Mouse (Mus musculus) limb, embryonic 11.5 days (tissue): ENCODE results near the gene Dab1. TPM values are rescaled to one million over a fixed set of nuclear protein-coding genes. Genes with fewer than 3 reads are reported as not detected.

Source experiments
- ATAC-seq: fragments of 200-750 bp; cut with Nextera tagmentation; 2 replicates; pipeline ENCODE4 v1.8.0; 2017; ENCODE audit warnings: low read depth; ENCODE audit not compliant: insufficient number of reproducible peaks, low FRiP score, low TSS enrichment
- DNase-seq: peaks from one replicate; pipeline ENCODE4 v3.0.0-alpha.2; 2015; ENCODE audit warnings: low spot score
- H3K27ac ChIP-seq: fragments of 300-500 bp; sonication (generic); replicated peaks from 2 replicates; pipeline ENCODE4 v1.5.1; 2014; ENCODE audit warnings: low read depth, mild to moderate bottlenecking, low read length
- H3K27me3 ChIP-seq: fragments of 300-500 bp; sonication (generic); 2 replicates; pipeline ENCODE4 v1.6.1; 2014; ENCODE audit warnings: mild to moderate bottlenecking, low read length, mixed read lengths; ENCODE audit not compliant: control insufficient read depth, insufficient read depth
- H3K36me3 ChIP-seq: fragments of 300-500 bp; sonication (generic); 2 replicates; pipeline ENCODE4 v1.6.1; 2014; ENCODE audit warnings: mild to moderate bottlenecking, low read length, moderate library complexity, mixed read lengths; ENCODE audit not compliant: control insufficient read depth, insufficient read depth
- H3K4me1 ChIP-seq: fragments of 300-500 bp; sonication (generic); 2 replicates; pipeline ENCODE4 v1.6.1; 2014; ENCODE audit warnings: low read length, mixed read lengths; ENCODE audit not compliant: control insufficient read depth, insufficient read depth
- H3K4me2 ChIP-seq: fragments of 300-500 bp; sonication (generic); 2 replicates; pipeline ENCODE4 v1.6.1; 2014; ENCODE audit warnings: low read depth, mild to moderate bottlenecking, moderate library complexity; ENCODE audit not compliant: severe bottlenecking
- H3K4me3 ChIP-seq: fragments of 300-500 bp; sonication (generic); 2 replicates; pipeline ENCODE4 v1.5.1; 2014; ENCODE audit warnings: low read depth, low read length
- H3K9ac ChIP-seq: fragments of 300-500 bp; sonication (generic); 2 replicates; pipeline ENCODE4 v1.6.1; 2014; ENCODE audit warnings: mild to moderate bottlenecking, low read length
- H3K9me3 ChIP-seq: fragments of 300-500 bp; sonication (generic); 2 replicates; pipeline ENCODE4 v1.6.1; 2016; ENCODE audit warnings: low read length; ENCODE audit not compliant: control insufficient read depth
- WGBS: fragments of 180-500 bp; shearing (Covaris S2); extraction: QIAGEN DNeasy Blood & Tissue Kit; methylation state at CpG from one replicate; pipeline ENCODE4 v1.1.7; 2014; 5-methylcytosine and 5-hydroxymethylcytosine counted together
- polyA plus RNA-seq: library from polyadenylated mRNA; unstranded; fragments of >200 nt; fragmentation: Nextera tagmentation; extraction: Ambion mirVana; gene quantifications from 2 replicates; pipeline ENCODE4 v1.2.1, GENCODE M21; 2014

Gene Dab1
- polyA plus RNA-seq, 1 experiment from 2014 or later = 17.1 TPM

DNA sequence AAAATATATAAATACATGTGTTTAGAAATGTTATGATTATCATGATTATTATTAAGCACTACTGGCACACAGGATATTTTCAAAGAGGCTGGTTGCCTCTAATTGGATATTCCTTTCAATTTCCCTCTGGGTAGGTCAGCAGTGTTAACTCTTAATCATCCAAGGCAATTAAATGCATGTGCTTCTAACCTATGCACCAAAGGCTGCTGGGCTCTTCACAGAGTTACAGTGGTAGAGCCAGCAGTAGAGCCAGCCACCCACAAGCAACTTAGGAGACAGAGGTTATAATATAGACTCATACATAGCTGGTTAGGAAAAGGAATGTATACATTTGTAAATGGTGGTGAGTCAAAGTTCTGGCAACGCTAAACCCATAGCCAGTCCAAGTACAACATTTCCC is 408.1 kb downstream of the Dab1 start:
- WGBS = 78% methylated on average over 1 of the region's 1 CpGs
- Histone ChIP-seq H3K27me3 (no peaks in the 10 kb centered on the region), H3K4me2 (no peak overlapping the region), H3K4me1 (no peaks in the 10 kb centered on the region), H3K4me3 (no peak overlapping the region), H3K9me3 (no peaks in the 10 kb centered on the region), H3K27ac (no peak overlapping the region), H3K36me3 (no peaks in the 10 kb centered on the region), H3K9ac (no peak overlapping the region)
- ATAC-seq = no peak
- DNase-seq = no peak

DNA sequence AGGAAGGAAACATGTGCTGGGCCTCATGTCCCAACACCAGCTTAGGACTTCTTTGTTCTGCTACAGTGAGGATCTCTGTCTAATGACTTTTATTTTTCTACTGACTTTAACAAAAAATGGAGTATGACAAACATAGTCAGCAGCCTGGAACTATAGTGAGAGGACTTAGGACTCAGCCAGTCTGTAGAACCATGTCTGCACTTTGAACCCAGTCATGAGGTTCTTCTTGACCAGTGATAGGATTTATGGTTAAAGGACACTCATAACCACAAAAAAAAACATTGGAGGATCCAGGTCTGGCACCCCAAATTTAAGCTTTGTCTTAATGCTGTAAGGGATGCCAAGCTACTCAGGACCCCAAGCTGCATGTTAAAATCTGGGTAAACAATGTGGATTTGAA is 416.9 kb downstream of the Dab1 start:
- Histone ChIP-seq H3K27me3 (no peaks in the 10 kb centered on the region), H3K9ac (no peak overlapping the region), H3K27ac (no peak overlapping the region), H3K4me1 (no peaks in the 10 kb centered on the region), H3K36me3 (no peaks in the 10 kb centered on the region), H3K4me3 (no peak overlapping the region), H3K4me2 (no peak overlapping the region), H3K9me3 (no peaks in the 10 kb centered on the region)
- ATAC-seq (no peak), DNase-seq (no peak)

DNA sequence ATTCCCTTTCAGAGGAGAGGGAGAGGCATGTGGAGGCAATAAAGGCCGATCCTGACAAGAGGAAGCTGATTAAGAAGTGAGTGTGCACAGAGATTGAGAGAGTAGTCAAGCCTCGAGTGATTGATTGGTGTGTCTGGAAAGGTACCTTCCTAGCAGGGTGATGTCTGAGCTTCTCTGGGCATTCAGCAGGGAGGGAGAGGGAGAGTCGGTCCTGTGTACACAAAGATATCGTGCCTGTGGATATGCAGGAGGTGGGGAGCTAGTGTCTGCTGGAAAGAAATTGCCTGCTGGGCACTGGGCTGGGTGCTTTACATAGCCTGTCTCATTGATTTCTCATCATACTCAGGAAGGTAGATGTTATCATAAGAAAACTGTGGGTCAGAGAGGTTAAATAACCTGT is 420.4 kb downstream of the Dab1 start:
- Histone ChIP-seq H3K36me3 (no peaks in the 10 kb centered on the region), H3K27me3 (no peaks in the 10 kb centered on the region), H3K27ac (no peak overlapping the region), H3K4me2 (no peak overlapping the region), H3K9me3 (no peaks in the 10 kb centered on the region), H3K4me3 (no peak overlapping the region), H3K4me1 (no peaks in the 10 kb centered on the region), H3K9ac (no peak overlapping the region)
- 20% methylated on average over 4 of the region's 4 CpGs for WGBS
- ATAC-seq (no peak), DNase-seq (no peak)

DNA sequence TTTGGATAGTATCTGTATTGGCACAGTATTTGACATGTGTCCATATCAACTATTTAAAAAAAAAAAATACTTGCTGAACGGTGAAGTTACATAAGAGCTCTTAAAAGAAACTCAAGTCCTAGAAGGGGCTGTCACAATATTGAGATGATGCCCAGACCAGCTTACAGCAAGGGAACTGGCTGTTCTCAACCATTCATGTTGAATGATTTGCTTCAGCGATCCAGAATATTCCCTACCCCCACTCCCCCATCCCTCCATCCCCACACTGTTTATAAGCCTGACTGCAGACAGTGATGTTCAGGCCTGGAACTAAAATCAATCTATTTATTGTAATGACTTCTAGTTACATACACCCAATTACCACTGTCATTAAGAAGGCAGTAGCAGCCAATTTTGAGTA is 424.3 kb downstream of the Dab1 start:
- Histone ChIP-seq H3K9ac (no peak overlapping the region), H3K27ac (no peak overlapping the region), H3K4me2 (no peak overlapping the region), H3K4me3 (no peak overlapping the region), H3K9me3 (no peaks in the 10 kb centered on the region), H3K36me3 (no peaks in the 10 kb centered on the region), H3K4me1 (no peaks in the 10 kb centered on the region), H3K27me3 (no peaks in the 10 kb centered on the region)
- WGBS = 87% methylated on average over 2 of the region's 2 CpGs
- ATAC-seq (no peak), DNase-seq (no peak)

DNA sequence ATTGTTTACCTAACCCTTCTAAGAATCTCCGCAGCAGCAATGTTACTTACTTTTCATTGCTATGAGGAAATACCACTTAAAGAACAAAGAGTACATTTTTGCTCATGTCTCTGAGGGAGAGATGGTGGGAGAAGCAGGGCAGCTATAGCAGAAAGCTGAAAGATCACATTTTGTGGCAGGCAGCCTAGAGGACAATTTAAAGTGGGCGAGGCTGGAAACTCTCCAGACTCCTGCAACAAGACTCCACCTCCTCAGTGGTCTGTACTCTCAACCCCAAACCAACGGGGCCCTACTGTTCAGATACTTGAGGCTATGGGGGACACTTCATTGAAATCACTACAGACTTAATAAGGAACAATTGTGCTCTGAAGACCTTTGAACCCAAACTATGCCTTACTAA is 425.5 kb downstream of the Dab1 start:
- no peak overlapping the region for H3K27ac ChIP-seq
- DNase-seq (no peak), ATAC-seq (no peak)
- no peak overlapping the region for H3K4me2 ChIP-seq
- no peaks in the 10 kb centered on the region for H3K27me3 ChIP-seq
- WGBS = 51% methylated on average over 3 of the region's 3 CpGs
- H3K4me1 ChIP-seq = no peaks in the 10 kb centered on the region
- H3K36me3 ChIP-seq = no peaks in the 10 kb centered on the region
- no peak overlapping the region for H3K4me3 ChIP-seq
- H3K9ac ChIP-seq = no peak overlapping the region
- H3K9me3 ChIP-seq = no peaks in the 10 kb centered on the region

DNA sequence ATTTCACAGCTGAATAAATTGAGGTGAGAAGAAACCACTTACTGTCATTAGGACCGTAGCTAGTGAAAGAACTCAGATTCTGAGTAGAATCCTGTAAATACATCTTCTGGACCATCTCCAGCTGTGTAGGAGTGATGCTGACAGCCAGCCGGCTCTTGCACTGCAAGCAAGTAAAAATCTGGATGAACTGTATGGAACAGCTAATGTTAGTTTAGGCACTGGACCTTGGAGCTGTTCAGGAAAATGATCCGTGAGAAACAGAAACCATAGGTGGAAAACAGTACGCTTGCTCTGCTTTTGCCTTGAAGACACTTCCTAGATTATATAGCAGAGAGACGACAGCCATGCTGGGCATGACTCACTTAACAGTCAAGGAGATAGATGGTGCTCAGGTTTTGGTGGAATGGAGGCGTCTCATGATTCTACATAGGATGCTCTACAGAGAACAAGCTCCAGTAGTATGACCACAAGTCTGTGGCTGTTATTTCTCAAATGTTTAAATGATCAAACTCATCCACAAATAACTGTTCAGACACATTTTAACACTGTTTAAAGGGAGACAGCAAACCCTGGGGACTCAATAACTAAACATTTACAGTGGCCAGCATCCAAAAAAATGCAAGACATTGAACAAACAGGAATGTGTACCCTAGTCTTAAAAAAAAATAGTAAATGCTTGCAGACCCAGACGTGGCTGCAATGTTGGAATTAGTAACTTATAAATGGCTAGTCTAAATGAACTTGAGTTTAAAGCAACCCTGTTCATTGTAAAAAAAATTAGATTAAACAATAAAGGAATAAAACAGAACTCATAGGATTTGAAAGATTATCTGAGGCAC is 429.0 kb downstream of the Dab1 start:
- H3K4me2 ChIP-seq = no peak overlapping the region
- no peak for ATAC-seq
- no peak overlapping the region for H3K4me3 ChIP-seq
- no peak overlapping the region for H3K9ac ChIP-seq
- H3K9me3 ChIP-seq = no peaks in the 10 kb centered on the region
- no peak overlapping the region for H3K27ac ChIP-seq
- no peak for DNase-seq
- H3K36me3 ChIP-seq = no peaks in the 10 kb centered on the region
- WGBS = 73% methylated on average over 7 of the region's 7 CpGs
- H3K4me1 ChIP-seq = no peaks in the 10 kb centered on the region
- no peaks in the 10 kb centered on the region for H3K27me3 ChIP-seq

DNA sequence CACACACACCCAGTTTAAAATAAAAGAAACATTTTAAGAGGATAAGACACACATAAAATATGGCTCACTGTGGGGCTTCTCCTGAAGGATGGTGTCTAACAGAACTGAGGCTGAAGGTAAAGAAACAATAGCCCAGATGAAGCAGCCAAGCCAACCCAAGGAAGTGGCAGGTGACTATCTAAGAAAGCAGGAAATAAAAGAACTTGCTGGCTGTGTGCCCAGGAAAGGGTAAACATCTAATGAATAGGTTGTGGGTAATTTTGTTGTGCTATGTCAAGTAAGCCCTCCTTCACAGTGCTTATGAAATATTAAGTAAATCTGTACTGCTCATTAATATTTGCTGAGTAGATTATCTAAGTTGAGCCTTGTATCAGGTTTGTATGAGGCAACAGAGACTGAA is 438.0 kb downstream of the Dab1 start:
- Histone ChIP-seq H3K4me1 (no peaks in the 10 kb centered on the region), H3K4me3 (no peak overlapping the region), H3K27me3 (no peaks in the 10 kb centered on the region), H3K4me2 (no peak overlapping the region), H3K36me3 (no peaks in the 10 kb centered on the region), H3K9ac (no peak overlapping the region), H3K9me3 (no peaks in the 10 kb centered on the region), H3K27ac (no peak overlapping the region)
- ATAC-seq (no peak), DNase-seq (no peak)

DNA sequence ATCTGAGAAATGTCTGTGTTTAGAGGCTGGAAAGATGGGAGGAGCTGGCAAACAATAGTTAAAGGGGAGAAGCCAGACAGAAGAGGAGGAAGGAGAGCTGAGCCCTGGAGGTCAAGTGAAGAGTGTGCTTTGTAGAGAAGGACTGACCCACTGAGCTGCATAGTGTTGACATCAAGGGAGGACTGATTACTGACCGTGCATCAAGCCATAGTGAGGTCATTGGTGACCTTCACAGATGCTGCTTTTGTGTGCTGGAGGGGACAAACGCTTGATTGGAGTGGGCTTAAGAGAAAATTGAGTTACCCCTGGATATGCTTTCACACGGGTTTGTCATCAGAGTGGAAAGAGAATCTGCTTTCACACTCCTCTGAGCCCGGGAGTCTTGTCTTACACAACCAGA is 440.4 kb downstream of the Dab1 start:
- no peaks in the 10 kb centered on the region for H3K4me1 ChIP-seq

DNA sequence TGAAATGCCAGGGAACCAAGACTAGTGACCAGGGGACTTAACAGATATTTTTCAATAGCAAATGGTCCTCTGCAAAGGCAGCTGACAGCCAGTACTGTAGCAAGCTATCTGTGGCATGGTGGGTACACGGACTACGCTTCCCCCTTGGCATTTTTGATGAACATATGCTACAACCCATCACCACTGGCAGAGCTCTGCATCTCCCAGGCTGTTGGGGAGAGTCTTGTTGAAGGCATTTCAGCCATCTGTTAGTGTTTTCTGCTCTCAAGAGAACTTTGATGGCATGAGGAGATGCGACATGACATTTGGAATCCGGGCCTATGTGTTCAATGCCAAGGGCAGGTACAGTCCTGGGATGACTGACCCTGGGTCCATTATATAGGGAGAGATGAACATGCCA is 443.2 kb downstream of the Dab1 start:
- Histone ChIP-seq H3K9ac (no peak overlapping the region), H3K4me3 (no peak overlapping the region), H3K27me3 (no peaks in the 10 kb centered on the region), H3K9me3 (no peaks in the 10 kb centered on the region), H3K4me2 (no peak overlapping the region), H3K4me1 (no peaks in the 10 kb centered on the region), H3K27ac (no peak overlapping the region), H3K36me3 (no peaks in the 10 kb centered on the region)
- WGBS = 89% methylated on average over 4 of the region's 4 CpGs
- no peak for ATAC-seq
- DNase-seq = peak; percentile 13

More for the DNA sequence above, 440.4 kb downstream of the Dab1 start:
- H3K4me3 ChIP-seq = no peak overlapping the region
- ATAC-seq = no peak
- 74% methylated on average over 4 of the region's 4 CpGs for WGBS
- no peak overlapping the region for H3K27ac ChIP-seq
- no peaks in the 10 kb centered on the region for H3K9me3 ChIP-seq
- no peaks in the 10 kb centered on the region for H3K36me3 ChIP-seq
- no peak overlapping the region for H3K9ac ChIP-seq
- DNase-seq = no peak
- no peak overlapping the region for H3K4me2 ChIP-seq
- no peaks in the 10 kb centered on the region for H3K27me3 ChIP-seq
